Mouse (Mus musculus) myocyte (in vitro differentiated cells): Measurements from ENCODE around the gene Ceacam2. TPM values are rescaled to one million over a fixed set of nuclear protein-coding genes. Genes with fewer than 3 reads are reported as not detected.
"Not testable (repeated sequence)": the region's sequence is repeated elsewhere in the genome, so short reads cannot be mapped to it uniquely, and the experiment has no call there.

ENCODE experiments used
- H3K27me3 ChIP-seq: one replicate; pipeline ENCODE4 v1.6.1; 2011; ENCODE audit not compliant: control insufficient read depth, insufficient read depth, insufficient read length
- H3K36me3 ChIP-seq: one replicate; pipeline ENCODE4 v1.6.1; 2011; ENCODE audit not compliant: control insufficient read depth, insufficient read depth
- H3K4me2 ChIP-seq: one replicate; pipeline ENCODE4 v1.6.1; 2011; ENCODE audit warnings: low read depth, control low read depth
- H3K4me3 ChIP-seq: one replicate; pipeline ENCODE4 v1.5.1; 2011; ENCODE audit warnings: mild to moderate bottlenecking, control low read depth, moderate library complexity
- H3K79me2 ChIP-seq: one replicate; pipeline ENCODE4 v1.6.1; 2011; ENCODE audit not compliant: control insufficient read depth, insufficient read depth
- H3ac ChIP-seq: one replicate; pipeline ENCODE4 v1.6.1; 2011; ENCODE audit not compliant: control insufficient read depth, insufficient read length
- CEBPB ChIP-seq: IDR thresholded peaks from 2 replicates; pipeline ENCODE4 v1.6.1; 2011; ENCODE audit warnings: mild to moderate bottlenecking, moderate library complexity; ENCODE audit not compliant: poor library complexity, insufficient read depth, severe bottlenecking
- E2F4 ChIP-seq: IDR thresholded peaks from one replicate; pipeline ENCODE4 v1.6.1; 2011; ENCODE audit warnings: mild to moderate bottlenecking, control low read depth, moderate library complexity; ENCODE audit not compliant: insufficient read depth
- MAX ChIP-seq: IDR thresholded peaks from one replicate; pipeline ENCODE4 v1.6.1; 2011; ENCODE audit warnings: low read depth, mild to moderate bottlenecking, control low read depth
- MYOD1 ChIP-seq, 3 experiments: IDR thresholded peaks; one replicate each; pipeline ENCODE4 v1.6.1; 2011; ENCODE audit warnings: control low read depth in 2 of 3, low read depth in 2 of 3, mild to moderate bottlenecking in 2 of 3, moderate library complexity in 1 of 3; ENCODE audit not compliant: insufficient read length in 2 of 3, control insufficient read depth in 1 of 3
- MYOG ChIP-seq, 3 experiments: IDR thresholded peaks; one replicate each; pipeline ENCODE4 v1.6.1; 2011; ENCODE audit warnings: control low read depth in 2 of 3, low read depth in 2 of 3, mild to moderate bottlenecking in 2 of 3; ENCODE audit not compliant: insufficient read length in 2 of 3, control insufficient read depth in 1 of 3, insufficient read depth in 1 of 3
- POLR2A ChIP-seq: IDR thresholded peaks from one replicate; pipeline ENCODE4 v1.6.1; 2011; ENCODE audit warnings: low read depth, mild to moderate bottlenecking, control low read depth, moderate library complexity; ENCODE audit not compliant: insufficient read length
- POLR2AphosphoS2 ChIP-seq: IDR thresholded peaks from one replicate; pipeline ENCODE4 v1.6.1; 2011; ENCODE audit warnings: low read depth, control low read depth; ENCODE audit not compliant: insufficient read length
- REST ChIP-seq: IDR thresholded peaks from one replicate; pipeline ENCODE4 v1.6.1; 2011; ENCODE audit warnings: mild to moderate bottlenecking, control low read depth, moderate library complexity; ENCODE audit not compliant: insufficient read depth, insufficient read length
- SRF ChIP-seq: IDR thresholded peaks from one replicate; pipeline ENCODE4 v1.6.1; 2011; ENCODE audit warnings: low read depth; ENCODE audit not compliant: control insufficient read depth, insufficient read length
- TCF12 ChIP-seq: IDR thresholded peaks from one replicate; pipeline ENCODE4 v1.6.1; 2011; ENCODE audit warnings: mild to moderate bottlenecking, control low read depth; ENCODE audit not compliant: poor library complexity, insufficient read depth, severe bottlenecking
- TCF3 ChIP-seq: IDR thresholded peaks from one replicate; pipeline ENCODE4 v1.6.1; 2011; ENCODE audit warnings: low read depth, control low read depth; ENCODE audit not compliant: insufficient read length
- USF1 ChIP-seq: IDR thresholded peaks from one replicate; pipeline ENCODE4 v1.6.1; 2011; ENCODE audit warnings: low read depth, mild to moderate bottlenecking, control low read depth, moderate library complexity
- polyA plus RNA-seq: library from polyadenylated mRNA; unstranded; fragments of >200 nt; fragmentation: generic; extraction: Trizol; gene quantifications from one replicate; pipeline ENCODE4 v1.2.1, GENCODE M21; 2012; ENCODE audit warnings: missing spikeins

Gene Ceacam2
- not detected for polyA plus RNA-seq

DNA sequence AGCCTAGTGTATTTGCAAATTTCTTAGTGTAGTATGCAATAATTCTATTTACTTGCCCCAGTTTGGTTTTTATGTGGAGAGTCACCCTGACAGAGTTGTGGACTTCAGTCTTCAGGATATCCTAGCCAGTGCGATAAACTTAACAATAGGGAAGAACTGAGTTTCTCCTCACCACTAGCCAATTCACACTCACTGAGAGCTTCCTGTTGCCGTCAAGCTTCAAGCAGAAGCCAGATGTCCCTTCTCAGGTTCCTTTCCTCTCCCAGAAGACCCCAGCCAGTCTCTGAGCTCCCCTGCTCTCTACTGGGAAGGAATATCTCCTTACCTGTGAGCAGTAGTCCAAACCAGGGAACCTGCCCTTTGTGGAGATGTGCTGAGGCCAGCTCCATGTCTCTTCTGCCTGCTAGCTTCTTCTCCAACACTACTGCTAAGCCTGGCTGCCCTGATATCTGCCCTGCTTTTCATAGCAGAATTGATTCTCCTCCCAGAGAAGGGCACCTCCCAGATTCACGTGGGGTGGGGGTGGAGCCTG lies at the start of gene Ceacam2:
Gene Ceacam2, minus strand, starts transcription at position 482 of the 532 bp plus-strand sequence.
- H3K4me3 ChIP-seq, H3K36me3 ChIP-seq, H3K4me2 ChIP-seq, H3ac ChIP-seq, H3K79me2 ChIP-seq: not testable (repeated sequence)
- H3K27me3 ChIP-seq = peaks cover 25% of the 10 kb centered on the region

DNA sequence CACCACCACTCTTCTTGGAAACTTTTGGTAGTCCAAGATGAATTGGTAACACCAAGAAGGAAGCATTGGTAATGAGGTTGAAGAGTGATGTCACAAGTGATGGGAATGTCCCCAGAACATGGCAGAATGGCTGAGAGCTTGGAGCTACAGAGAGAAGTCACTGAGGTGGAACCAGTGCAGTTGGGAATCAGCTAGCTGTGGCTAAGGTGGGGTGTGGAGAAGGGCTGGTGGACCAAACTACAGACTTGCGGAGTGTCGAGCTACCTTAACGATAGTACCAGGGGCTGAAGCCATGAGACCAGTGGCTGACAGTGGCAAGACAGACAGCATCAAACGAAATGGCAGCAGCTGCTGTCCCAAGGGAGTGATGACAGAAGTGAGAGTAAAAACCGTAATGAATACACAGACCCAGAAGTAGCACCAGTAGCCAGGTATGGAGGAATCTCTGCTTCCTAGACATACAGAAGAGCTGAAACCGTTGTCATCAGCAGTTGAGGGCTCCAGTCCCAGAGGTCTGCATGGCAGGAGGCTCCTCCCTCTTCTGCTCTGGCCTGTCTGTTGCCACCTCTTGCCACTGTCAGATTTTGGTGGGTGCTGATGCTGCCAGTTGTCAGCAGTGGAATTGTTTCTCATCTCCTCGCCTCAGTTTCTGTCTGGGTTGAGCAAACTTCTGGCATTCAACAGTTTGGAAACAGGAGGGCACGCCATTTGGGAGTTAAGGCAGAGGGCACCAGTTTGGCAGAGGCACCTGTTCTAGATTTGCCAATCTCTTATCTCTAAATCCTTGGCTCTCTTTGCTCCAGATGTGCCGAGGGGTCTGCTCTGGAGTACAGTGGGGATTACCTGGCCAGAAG lies 45.9 kb upstream of the Ceacam2 start:
- H3K4me3 ChIP-seq = no peak overlapping the region
- no peak overlapping the region for H3K4me2 ChIP-seq
- no peaks in the 10 kb centered on the region for H3K79me2 ChIP-seq
- no peak overlapping the region for H3ac ChIP-seq
- peaks cover 14% of the 10 kb centered on the region for H3K27me3 ChIP-seq
- no peak for TF ChIP-seq MAX
- TF ChIP-seq REST = no peak
- TF ChIP-seq TCF12 = no peak
- no peaks in the 10 kb centered on the region for H3K36me3 ChIP-seq

DNA sequence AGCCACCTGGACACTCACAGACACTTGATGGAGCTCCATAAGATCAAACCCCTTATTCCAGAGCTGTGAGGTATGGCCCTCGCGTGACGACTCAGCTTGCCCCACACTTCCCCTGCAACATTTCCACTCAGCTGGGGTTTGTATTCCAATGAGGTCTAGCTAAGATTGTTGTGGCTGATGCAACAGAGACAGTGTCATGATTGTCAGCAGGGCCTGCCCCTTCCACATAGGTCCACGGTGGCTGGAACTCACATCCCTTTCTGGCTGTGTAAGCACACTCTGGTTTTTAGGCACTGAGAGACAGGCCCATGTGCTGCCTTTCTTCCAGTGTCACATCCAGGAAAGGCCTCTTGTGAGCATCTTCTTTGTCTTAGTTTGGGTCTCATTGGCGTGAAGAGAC lies 45.0 kb upstream of the Ceacam2 start:
- H3K4me3 ChIP-seq = no peak overlapping the region
- H3K4me2 ChIP-seq = no peak overlapping the region
- H3K27me3 ChIP-seq = peaks cover 16% of the 10 kb centered on the region
- H3K79me2 ChIP-seq = no peaks in the 10 kb centered on the region
- H3K36me3 ChIP-seq = no peaks in the 10 kb centered on the region
- no peak overlapping the region for H3ac ChIP-seq
- TF ChIP-seq REST = no peak
- TF ChIP-seq POLR2A = no peak
- TF ChIP-seq TCF3 = no peak
- TF ChIP-seq POLR2AphosphoS2 = no peak
- no peak for TF ChIP-seq MAX
- TF ChIP-seq MYOG (IDR thresholded peaks at IDR 0.05; ENCODE audit: control insufficient read depth in 1 of 3, insufficient read depth in 1 of 3, insufficient read length in 2 of 3, low read depth in 2 of 3) = no peak
- no peak for TF ChIP-seq USF1
- TF ChIP-seq E2F4 = no peak

DNA sequence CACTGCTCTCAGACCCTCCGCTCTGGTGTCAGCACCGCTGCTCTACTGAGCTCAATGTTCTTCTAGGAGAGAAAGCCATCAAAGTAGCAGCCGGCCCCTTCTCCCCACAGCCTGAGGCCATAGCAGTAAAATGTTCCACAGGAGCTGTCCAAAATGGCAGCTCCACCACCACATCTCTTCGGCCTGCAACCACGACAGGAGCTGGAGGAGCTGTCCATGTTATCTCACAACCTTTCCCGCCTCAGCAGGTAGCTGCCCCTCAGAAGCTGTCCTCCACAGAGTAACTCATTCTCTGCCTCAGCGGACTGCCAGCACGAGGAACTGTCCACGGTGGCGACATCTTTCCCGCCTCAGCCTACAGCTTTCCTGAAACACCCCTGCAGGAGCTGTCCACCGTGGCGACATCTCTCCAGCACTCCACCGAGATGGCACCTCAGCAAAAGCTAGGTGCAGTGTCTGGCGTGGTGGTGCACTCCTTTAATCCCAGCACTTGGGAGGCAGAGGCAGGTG lies 42.7 kb upstream of the Ceacam2 start:
- H3K79me2 ChIP-seq = no peaks in the 10 kb centered on the region

DNA sequence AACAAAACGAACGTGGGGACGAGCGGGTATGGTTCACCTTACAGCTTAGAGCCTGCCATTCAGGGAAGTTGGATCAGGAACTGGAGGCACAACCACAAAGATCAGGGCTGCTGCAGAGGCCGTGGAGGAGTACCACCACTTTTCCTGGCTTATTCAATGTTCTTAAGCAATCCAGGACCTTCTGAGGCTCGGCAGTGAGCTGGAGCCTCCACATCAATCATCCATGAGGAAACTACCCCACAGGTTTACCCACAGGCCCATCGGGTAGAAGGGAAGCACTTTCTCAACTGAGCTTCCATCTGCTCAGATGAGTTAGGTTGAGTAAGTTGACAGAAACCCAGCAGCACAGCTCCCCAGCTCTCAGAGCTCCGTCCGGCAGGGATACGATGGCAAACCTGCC lies 39.8 kb upstream of the Ceacam2 start:
- Histone ChIP-seq H3K4me2 (no peak overlapping the region), H3K4me3 (no peak overlapping the region), H3K79me2 (no peaks in the 10 kb centered on the region), H3K27me3 (peaks cover 18% of the 10 kb centered on the region), H3ac (no peak overlapping the region), H3K36me3 (no peaks in the 10 kb centered on the region)
- TF ChIP-seq MYOG (IDR thresholded peaks at IDR 0.05; ENCODE audit: control insufficient read depth in 1 of 3, insufficient read depth in 1 of 3, insufficient read length in 2 of 3, low read depth in 2 of 3) (no peak), TCF12 (no peak), TCF3 (no peak), MAX (no peak), REST (no peak), USF1 (no peak), CEBPB (no peak), E2F4 (no peak), POLR2AphosphoS2 (no peak)

More for the DNA sequence above, 42.7 kb upstream of the Ceacam2 start:
- no peak overlapping the region for H3K4me2 ChIP-seq
- no peak overlapping the region for H3ac ChIP-seq
- H3K27me3 ChIP-seq = peaks cover 21% of the 10 kb centered on the region
- TF ChIP-seq TCF12 (no peak), SRF (no peak), MYOD1 (IDR thresholded peaks at IDR 0.05; ENCODE audit: control insufficient read depth in 1 of 3, insufficient read length in 2 of 3, low read depth in 2 of 3) (no peak), MYOG (IDR thresholded peaks at IDR 0.05; ENCODE audit: control insufficient read depth in 1 of 3, insufficient read depth in 1 of 3, insufficient read length in 2 of 3, low read depth in 2 of 3) (no peak), REST (peak; percentile 54), POLR2AphosphoS2 (no peak)
- H3K36me3 ChIP-seq = no peaks in the 10 kb centered on the region
- no peak overlapping the region for H3K4me3 ChIP-seq

DNA sequence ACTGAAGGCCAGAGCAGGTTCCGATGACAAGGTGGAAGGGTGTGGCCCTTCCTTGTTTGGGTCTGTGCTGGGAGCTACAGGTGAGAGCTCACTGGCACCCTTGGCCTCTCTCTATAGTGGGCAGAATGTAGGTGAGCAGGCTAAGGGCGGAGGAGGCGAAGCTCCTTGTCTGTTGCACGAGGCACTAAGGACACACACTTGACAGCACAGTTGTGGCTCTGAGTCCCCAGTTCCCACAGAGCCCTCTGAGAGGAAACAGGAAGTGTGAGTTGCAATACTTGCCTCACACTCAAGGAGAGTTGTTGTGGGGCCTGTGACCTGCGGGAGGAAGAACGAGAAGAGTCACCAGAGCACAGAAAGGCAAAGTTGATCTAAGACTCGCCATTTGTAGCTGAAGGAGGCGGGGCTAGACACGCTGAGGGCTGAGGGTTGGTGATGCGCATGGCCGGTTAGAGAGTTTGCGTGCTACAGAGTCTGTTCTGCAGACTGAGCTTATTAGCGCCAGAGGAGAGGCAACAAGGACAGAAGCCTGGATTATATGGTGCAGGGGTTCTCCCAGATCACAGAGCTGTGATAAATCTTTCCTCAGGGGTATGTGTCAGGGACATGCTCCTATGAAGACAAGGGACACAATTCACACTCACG lies 37.3 kb upstream of the Ceacam2 start:
- H3K4me3 ChIP-seq, H3K79me2 ChIP-seq, H3K36me3 ChIP-seq, H3ac ChIP-seq, H3K4me2 ChIP-seq: not testable (repeated sequence)
- peaks cover 17% of the 10 kb centered on the region for H3K27me3 ChIP-seq

DNA sequence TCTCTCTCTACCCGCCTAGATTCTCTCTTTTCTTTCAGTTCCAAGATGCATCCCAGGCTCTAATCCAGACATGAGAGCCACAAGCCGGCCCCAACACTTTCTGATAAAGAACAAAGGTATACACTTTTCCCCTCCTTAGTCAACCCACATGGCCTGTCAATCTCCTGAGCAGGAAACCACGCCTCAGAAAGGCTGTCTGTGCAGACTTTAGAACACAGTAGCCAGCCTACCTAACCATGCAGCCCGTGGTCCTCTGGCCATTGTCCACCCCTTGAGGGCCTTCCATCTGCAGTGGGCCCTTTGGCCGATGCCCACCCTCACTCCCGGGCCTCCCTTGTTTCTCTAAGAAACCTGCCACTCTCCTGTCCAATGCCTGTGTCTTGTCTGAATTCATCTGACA lies 36.7 kb upstream of the Ceacam2 start:
- H3K79me2 ChIP-seq, H3K4me3 ChIP-seq, H3ac ChIP-seq, H3K4me2 ChIP-seq, H3K36me3 ChIP-seq: not testable (repeated sequence)
- peaks cover 17% of the 10 kb centered on the region for H3K27me3 ChIP-seq
